Mouse (Mus musculus): ENCODE measurements around the gene Cdc42ep1.

- TF ChIP-seq GATA1 (IDR thresholded peaks at IDR 0.05; ENCODE audit: borderline replicate concordance, low read length) (no peak), FLI1 (IDR thresholded peaks at IDR 0.05; ENCODE audit: low read length) (no peak)
These were observed 2.7 kb upstream of the Cdc42ep1 start for GRCm38 (mm10) chr15:78839744-78840143.

All from megakaryocyte, embryonic 14.5 days (primary cell).